Mouse (Mus musculus) ovary, adult 18-20 months (tissue): ENCODE data around the gene Sec24c.

Experiments used
- DNase-seq: peaks from one replicate; pipeline ENCODE4 v3.0.0; 2022; ENCODE audit warnings: low spot score, mixed read lengths

Sec24c gene

DNA sequence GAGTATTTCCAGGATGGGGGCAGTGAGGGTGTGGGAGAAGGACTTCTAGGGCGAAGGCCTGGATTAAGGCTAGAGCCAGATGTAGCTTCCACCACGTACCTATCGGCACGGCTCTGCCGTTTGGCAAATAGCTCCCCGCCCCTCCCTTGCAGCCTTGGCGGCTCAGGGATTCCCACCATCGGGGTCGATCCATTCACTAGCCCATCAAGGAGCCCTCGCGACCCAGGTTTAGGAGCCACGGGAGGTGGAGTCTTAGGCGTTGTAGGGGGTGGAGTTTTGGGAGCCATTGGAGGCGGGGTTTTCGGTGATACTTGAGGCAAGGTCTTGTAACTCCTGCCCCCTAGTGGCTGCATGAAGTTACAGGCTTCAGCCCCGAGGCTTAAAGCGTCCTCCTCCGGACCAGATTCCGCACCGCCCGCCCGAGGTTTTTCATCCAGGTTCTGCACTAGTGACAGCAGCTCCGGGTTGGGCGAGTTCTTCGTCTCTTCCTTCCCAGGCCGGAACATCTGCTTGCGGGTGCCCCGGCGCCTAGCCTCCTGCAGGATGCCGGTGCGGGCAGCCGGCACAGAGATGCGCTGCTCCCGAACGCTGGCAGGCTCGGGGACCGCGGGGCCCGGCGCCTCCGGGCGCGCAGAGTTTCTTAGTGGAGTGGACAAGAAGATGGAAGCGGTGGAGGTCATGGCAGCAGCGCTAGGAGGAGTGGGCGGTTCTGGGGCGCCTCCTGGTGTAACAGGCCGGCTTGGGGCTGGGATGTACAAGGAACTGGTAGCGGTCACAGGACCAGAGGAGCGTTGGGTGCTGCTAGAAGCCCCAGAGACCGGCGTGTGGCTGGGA, 13.1 kb upstream of the Sec24c start:
- DNase-seq = peak; percentile 89

- no peak for DNase-seq
Observed at GRCm38 (mm10) chr14:20661661-20662331, 12.3 kb upstream of the Sec24c start.

GRCm38 (mm10) chr14:20662740-20663139, 11.4 kb upstream of the Sec24c start:
- no peak for DNase-seq

GRCm38 (mm10) chr14:20663601-20664000, 10.5 kb upstream of the Sec24c start:
- no peak for DNase-seq

DNA sequence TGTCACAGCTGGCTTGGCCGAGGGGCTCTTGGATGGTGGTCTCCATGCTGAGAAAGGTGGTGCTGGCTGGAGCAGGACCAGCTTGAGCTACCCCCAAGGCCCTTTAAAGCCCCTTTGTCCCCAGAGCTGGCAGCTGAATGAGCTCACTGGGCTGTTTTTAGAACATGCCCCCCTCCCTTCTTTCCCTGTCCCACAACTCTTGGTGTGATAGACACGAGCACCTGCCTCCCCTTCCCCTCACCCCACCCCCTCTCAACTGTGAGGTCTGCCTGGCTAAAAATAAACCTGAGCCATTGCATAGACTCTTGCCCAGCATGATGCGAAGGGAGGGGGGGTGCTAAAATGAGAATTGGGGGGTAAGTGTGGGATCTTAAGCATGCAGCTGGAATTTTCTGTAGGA, 9.7 kb upstream of the Sec24c start:
- no peak for DNase-seq

GRCm38 (mm10) chr14:20667469-20667868, 6.6 kb upstream of the Sec24c start:
- no peak for DNase-seq

DNA sequence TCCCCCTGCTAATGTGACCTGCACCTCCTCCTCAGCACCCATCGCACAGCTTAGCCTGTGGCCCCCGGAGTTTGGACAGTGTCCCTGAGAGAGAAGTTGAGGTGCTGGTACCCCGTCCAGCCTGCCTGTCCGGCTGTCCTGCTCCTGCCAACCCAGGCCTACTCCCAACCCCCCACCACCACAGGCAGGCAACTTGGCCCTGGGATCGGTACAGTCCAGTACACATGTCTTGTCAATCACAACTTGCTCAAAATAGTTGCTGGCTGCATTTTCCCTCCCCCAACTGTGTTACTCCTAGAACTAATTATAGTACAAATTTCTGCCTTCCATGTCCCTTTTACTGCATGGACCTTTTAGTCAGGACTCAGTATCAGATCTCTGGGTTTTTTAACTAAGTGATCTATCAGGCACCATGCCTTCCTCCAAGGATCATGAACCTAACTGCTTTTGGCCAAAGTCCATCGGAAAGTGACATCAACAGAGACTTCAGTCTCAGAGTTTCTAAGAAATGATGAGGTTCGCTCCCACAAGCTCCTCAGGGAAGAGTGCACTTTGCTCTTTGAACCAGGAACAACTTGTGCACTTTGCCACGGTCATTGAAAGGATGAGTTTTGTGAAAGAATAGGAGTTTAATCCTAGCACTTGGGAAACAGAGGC, 5.8 kb upstream of the Sec24c start, which contains the start of gene Synpo2l:
TSS of gene Synpo2l (minus strand) at position 201 of the 657 bp plus-strand sequence.
- no peak for DNase-seq

DNA sequence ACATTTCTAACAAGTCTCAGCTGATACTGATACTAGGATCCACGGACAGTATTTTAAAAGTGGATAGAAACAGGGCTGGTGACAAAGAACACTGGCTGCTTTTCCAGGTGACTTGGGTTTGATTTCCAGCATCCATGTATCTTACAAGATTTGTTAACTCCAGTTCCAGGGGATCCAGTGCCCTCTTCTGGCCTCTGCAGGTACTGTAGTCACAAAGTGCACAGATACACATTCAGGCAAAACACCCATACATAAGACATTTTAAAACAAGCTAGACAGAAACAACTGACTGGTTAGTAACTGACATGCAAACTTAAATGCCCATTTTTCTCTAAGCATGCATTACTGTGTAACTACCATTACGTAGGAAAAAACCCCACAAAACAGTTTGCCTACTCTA, 1.1 kb upstream of the Sec24c start:
- DNase-seq = no peak

GRCm38 (mm10) chr14:20673735-20674063, 409 bp upstream of the Sec24c start:
- DNase-seq = no peak

DNA sequence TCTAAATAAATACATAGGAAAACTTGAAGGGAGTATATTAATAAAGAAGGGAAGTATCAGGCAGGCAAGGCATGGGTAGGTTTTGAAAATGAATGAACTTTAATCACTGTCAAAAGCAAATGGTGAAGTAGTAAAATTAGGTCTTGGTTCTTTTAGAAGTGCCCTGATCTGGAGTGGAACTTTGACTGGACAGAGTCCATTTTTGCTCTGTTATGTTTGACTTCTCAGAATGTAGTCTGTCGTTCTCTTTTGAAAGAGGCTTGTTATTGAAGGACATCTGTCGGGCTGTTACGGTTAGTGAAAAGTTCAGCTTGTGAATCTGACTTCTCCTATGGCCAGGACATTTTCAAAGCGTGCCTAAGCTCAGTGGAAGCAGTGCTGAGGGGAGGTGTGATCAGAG, 3.8 kb downstream of the Sec24c start:
- DNase-seq = no peak

GRCm38 (mm10) chr14:20681742-20682141, 7.6 kb downstream of the Sec24c start:
- DNase-seq = no peak

DNA sequence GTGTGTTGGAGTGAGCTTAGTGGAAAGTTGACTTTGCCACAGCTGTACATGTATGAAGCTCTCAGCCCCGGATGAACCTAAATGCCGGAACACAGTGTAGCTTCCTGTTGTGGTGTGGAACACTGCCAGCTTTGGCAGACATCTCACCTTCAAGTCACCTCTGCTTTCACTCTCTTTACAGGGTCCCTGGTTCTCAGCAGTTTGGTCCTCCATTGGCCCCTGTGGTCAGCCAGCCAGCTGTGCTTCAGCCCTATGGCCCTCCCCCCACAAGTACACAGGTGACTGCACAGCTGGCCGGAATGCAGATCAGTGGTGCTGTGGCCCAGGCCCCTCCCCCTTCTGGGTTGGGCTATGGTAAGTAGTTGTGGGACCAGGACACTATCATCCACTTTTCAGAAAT, 8.4 kb downstream of the Sec24c start:
- no peak for DNase-seq

- no peak for DNase-seq
Observed at GRCm38 (mm10) chr14:20686576-20686975, 12.5 kb downstream of the Sec24c start.

GRCm38 (mm10) chr14:20689009-20689408, 14.9 kb downstream of the Sec24c start:
- DNase-seq = no peak

- no peak for DNase-seq
Observed at GRCm38 (mm10) chr14:20691772-20692171, 17.7 kb downstream of the Sec24c start.

GRCm38 (mm10) chr14:20693589-20694101, 19.5 kb downstream of the Sec24c start:
- DNase-seq = no peak

DNA sequence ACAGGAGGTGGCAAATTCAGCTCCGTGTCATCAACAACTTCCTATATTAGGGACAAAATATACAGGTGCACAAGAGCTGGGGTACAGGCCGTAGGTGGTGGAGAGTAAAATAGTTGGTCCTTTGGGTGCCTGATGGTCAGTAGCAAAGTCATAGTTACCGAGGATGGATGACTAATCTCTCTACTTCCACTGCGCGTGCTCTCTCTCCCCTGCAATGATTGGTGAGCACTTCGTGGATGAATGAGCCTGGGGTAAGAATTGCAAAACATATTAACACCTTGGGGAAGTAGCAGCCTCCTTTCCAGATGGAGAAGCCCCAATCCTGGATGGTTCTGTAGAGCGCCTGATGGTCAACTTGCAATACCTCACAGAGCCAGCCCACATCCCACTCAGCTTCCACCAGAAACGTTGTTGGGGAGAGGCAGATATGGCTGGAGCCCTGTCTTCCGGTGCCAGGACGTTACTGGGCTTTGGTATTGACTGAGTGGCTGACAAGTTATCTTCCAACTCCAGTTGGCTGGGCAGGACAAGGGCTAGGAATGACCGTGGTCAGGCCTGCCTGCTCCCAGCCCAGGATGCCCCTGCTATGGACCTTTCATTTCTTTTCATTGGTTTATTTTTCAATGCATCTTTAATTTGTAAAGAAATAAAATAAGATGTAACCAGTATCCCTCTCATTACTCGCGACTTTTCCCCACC, 20.2 kb downstream of the Sec24c start:
- no peak for DNase-seq

- DNase-seq = peak; percentile 84
Observed at GRCm38 (mm10) chr14:20694884-20695760, 21.0 kb downstream of the Sec24c start, which contains the start of gene Fut11. TSS of gene Fut11 (plus strand) at chr14:20694968.

- DNase-seq = no peak
Observed at GRCm38 (mm10) chr14:20695761-20696520, 21.8 kb downstream of the Sec24c start.

DNA sequence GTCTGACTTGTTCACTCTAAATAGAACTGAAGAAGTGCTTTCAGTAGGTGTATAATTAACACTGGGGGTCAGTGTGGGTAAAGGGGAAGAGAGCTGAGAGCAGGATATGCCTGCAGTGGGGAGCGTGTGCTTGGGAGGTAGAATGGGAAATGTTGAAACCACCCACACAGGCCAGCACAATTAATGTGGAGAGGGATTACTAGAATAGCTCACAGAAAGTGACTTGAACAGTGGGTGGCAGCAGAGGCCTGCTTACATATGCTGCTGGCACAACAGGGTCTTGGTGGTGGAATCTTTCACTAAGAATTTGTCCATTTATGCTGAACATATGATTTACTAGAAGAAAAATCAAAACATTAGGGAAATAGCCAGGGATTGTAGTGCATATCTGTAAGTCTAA, 22.9 kb downstream of the Sec24c start:
- no peak for DNase-seq
